Mouse (Mus musculus) embryonic facial prominence, embryonic 12.5 days (tissue): Measurements from ENCODE around the gene Fut2. TPM values are rescaled to one million over a fixed set of nuclear protein-coding genes. Genes with fewer than 3 reads are reported as not detected.

Experiments used
- ATAC-seq: fragments of 200-750 bp; cut with Nextera tagmentation; 2 replicates; pipeline ENCODE4 v1.8.0; 2017; ENCODE audit not compliant: insufficient number of reproducible peaks, insufficient read depth, low FRiP score, low TSS enrichment
- H3K27ac ChIP-seq: fragments of 300-500 bp; sonication (generic); 2 replicates; pipeline ENCODE4 v1.5.1; 2016; ENCODE audit warnings: mild to moderate bottlenecking
- H3K27me3 ChIP-seq: fragments of 300-500 bp; sonication (generic); 2 replicates; pipeline ENCODE4 v1.6.1; 2016; ENCODE audit warnings: mild to moderate bottlenecking, moderate library complexity
- H3K36me3 ChIP-seq: fragments of 300-500 bp; sonication (generic); 2 replicates; pipeline ENCODE4 v1.6.1; 2016; ENCODE audit warnings: mild to moderate bottlenecking
- H3K4me1 ChIP-seq: fragments of 300-500 bp; sonication (generic); 2 replicates; pipeline ENCODE4 v1.6.1; 2016
- H3K4me2 ChIP-seq: fragments of 300-500 bp; sonication (generic); replicated peaks from 2 replicates; pipeline ENCODE4 v1.6.1; 2016; ENCODE audit warnings: mild to moderate bottlenecking, moderate library complexity
- H3K4me3 ChIP-seq: fragments of 300-500 bp; sonication (generic); 2 replicates; pipeline ENCODE4 v1.5.1; 2016; ENCODE audit warnings: mild to moderate bottlenecking
- H3K9ac ChIP-seq: fragments of 300-500 bp; sonication (generic); 2 replicates; pipeline ENCODE4 v1.6.1; 2016; ENCODE audit warnings: mild to moderate bottlenecking, moderate library complexity
- H3K9me3 ChIP-seq: fragments of 300-500 bp; sonication (generic); 2 replicates; pipeline ENCODE4 v1.6.1; 2016; ENCODE audit warnings: mild to moderate bottlenecking, moderate library complexity
- WGBS: fragments of 180-500 bp; shearing (Covaris S2); methylation state at CpG from one replicate; pipeline ENCODE4 v1.1.7; 2016; 5-methylcytosine and 5-hydroxymethylcytosine counted together
- polyA plus RNA-seq: library from polyadenylated mRNA; unstranded; fragments of >200 nt; fragmentation: Nextera tagmentation; extraction: Ambion mirVana; gene quantifications from 2 replicates; pipeline ENCODE4 v1.2.1, GENCODE M21; 2016

Gene Fut2
- polyA plus RNA-seq, 1 experiment from 2014 or later: 0.51 TPM

DNA sequence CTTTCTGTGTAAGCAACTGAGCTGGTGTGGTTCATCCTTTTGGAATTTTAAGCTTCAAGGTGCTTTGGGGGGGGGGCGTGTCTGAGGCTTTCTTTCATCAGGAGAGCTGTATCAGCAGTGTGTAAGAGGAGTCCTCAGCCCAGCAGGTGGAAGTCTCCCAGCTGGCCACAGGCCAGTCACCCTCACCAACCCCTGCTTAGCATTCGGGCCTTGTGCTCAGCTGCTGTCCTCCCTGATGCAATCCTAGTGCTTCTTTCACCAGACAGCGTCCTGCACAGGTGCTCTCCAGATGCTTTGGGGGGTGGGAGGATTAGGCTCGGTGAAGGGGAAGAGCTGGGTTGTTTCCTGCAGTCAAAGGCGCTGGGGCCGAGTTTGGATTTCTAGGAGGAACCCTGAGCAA is 49.9 kb downstream of the Fut2 start:
- Histone ChIP-seq H3K36me3 (no peaks in the 10 kb centered on the region), H3K9ac (no peak overlapping the region), H3K27ac (peak overlapping the region; percentile 57; the same call in 1 of the 2 replicates), H3K27me3 (peaks cover 48% of the 10 kb centered on the region), H3K4me3 (no peak overlapping the region), H3K9me3 (no peaks in the 10 kb centered on the region), H3K4me2 (no peak overlapping the region), H3K4me1 (peaks cover 16% of the 10 kb centered on the region)
- WGBS: 7% methylated on average over 6 of the region's 6 CpGs
- peak; percentile 72 for ATAC-seq

DNA sequence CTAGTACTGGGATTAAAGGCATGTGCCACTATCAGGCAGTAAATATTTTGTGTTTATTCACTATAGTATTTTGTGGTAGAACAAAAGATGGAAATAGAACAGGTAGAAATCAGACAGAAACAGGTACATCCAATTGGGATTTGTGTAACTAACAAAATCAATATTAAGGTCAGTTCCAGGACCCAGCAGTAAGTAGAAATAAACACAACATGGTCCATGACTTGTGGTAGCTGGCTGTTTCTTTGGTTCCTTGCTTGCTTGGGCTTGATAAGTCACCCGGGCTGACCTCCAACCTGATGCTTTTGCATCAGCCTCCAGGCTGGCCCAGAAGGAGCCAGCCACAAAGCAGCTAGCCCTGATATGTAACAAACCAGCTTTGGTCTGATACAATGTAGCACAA is 56.7 kb downstream of the Fut2 start:
- 76% methylated on average over 1 of the region's 1 CpGs for WGBS
- Histone ChIP-seq H3K36me3 (no peaks in the 10 kb centered on the region), H3K9me3 (no peaks in the 10 kb centered on the region), H3K27me3 (no peaks in the 10 kb centered on the region), H3K9ac (no peak overlapping the region), H3K27ac (no peak overlapping the region), H3K4me1 (no peaks in the 10 kb centered on the region), H3K4me2 (no peak overlapping the region), H3K4me3 (no peak overlapping the region)
- no peak for ATAC-seq

DNA sequence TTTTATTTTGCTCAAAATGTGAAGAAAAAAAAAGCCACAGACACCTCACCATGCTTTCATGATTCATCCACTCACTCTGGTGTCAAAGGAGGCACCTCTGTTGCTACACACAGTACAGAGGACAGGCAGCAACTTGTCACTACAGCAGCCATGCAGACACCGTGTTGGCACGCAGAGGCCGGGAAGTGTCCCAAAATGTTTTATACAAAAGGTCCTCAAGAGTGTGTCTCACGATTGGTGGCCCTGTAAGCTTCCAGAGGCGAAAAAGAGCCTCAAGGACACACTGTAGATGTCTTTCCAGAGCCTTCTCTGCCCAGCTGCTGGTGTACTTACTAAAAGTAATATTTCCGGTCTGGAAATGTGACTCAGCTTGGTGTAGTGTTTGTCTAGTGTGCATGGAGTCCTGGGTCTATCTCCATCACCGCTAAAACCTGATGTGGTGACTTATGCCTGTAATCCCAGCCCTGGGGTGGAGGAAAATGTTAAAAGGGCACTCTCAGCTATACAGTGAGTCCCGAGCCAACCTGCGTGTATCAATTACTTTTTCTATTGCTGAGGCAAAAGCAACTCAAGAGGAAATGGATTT is 60.4 kb downstream of the Fut2 start:
- H3K27me3 ChIP-seq: no peaks in the 10 kb centered on the region
- H3K4me1 ChIP-seq: no peaks in the 10 kb centered on the region
- no peaks in the 10 kb centered on the region for H3K36me3 ChIP-seq
- no peak overlapping the region for H3K9ac ChIP-seq
- no peaks in the 10 kb centered on the region for H3K9me3 ChIP-seq
- no peak for ATAC-seq
- H3K4me3 ChIP-seq: no peak overlapping the region
- no peak overlapping the region for H3K4me2 ChIP-seq
- no peak overlapping the region for H3K27ac ChIP-seq
- 74% methylated on average over 9 of the region's 9 CpGs for WGBS

DNA sequence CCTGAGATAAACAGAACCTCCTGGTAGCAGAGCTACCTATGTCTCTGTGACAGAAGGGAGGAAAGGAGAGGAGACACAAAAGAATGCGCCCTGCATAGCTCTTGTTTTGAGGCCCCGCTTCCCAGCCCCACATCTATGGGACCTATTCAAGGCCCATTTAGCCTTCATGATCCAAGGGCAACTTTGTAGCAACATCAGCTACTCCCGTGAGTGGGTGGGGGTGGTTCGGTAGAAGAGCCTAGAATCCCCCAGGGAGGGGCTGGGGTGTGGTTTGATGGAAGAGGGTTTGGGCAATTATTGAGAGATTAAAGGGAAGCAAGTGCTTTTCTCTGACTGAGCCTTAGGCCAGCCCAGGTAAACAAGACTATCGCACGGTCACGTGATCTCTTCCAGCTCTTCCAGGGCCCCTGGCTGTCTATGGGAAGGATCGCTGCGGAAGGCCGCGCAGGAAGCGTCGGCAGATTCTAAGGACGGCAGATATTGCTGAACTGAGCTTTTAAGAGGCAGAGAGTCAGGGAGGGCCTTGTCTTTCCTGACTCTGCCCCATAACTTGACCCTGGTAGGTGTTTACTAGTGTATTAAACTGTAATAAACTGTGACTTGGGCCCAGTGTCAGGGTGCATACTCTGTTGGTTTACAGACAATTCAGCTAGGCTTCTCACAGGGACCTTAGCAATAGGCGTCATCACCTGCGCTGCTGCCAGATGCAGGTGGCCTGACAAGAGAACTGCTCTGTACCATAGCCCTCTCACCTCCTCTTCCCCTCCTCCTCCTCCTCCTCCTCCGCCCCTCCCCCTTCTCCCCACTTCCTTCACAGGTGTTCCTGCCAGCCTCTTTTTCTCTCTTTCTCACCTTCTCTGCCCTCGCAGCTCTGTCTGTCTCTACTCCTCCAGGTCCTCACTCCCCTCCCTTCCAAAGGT is 67.0 kb downstream of the Fut2 start:
- no peak overlapping the region for H3K9ac ChIP-seq
- 45% methylated on average over 18 of the region's 18 CpGs for WGBS
- ATAC-seq: no peak
- no peak overlapping the region for H3K4me2 ChIP-seq
- no peaks in the 10 kb centered on the region for H3K36me3 ChIP-seq
- H3K9me3 ChIP-seq: no peaks in the 10 kb centered on the region
- no peaks in the 10 kb centered on the region for H3K27me3 ChIP-seq
- no peak overlapping the region for H3K4me3 ChIP-seq
- H3K4me1 ChIP-seq: no peaks in the 10 kb centered on the region
- H3K27ac ChIP-seq: no peak overlapping the region

Other genes starting within 250 kb of the Fut2 start
- 0.33 and 0.71 TPM in 2 replicates for gene Lhb, start 245.6 kb downstream of the Fut2 start, polyA plus RNA-seq
- gene Gys1, start 231.6 kb downstream of the Fut2 start, polyA plus RNA-seq: 43.2 and 45.4 TPM in 2 replicates
- 149 and 151 TPM in 2 replicates for gene Ruvbl2, start 228.3 kb downstream of the Fut2 start, polyA plus RNA-seq
- 5,211 and 5,392 TPM in 2 replicates for gene Ftl1, start 206.5 kb downstream of the Fut2 start, polyA plus RNA-seq
- gene Bax, start 199.5 kb downstream of the Fut2 start, polyA plus RNA-seq: 220 and 224 TPM in 2 replicates
- gene Tulp2, start 184.5 kb downstream of the Fut2 start, polyA plus RNA-seq: 0.92 and 1.2 TPM in 2 replicates
- not detected in 2 replicates for gene Gm45808, start 179.6 kb downstream of the Fut2 start, polyA plus RNA-seq
- gene Dhdh, start 177.6 kb downstream of the Fut2 start, polyA plus RNA-seq: 3.0 and 3.7 TPM in 2 replicates
- 161 and 172 TPM in 2 replicates for gene Nucb1, start 156.0 kb downstream of the Fut2 start, polyA plus RNA-seq
- gene Ppp1r15a, start 140.1 kb downstream of the Fut2 start, polyA plus RNA-seq: 24.1 and 25.6 TPM in 2 replicates
- gene Plekha4, start 140.1 kb downstream of the Fut2 start, polyA plus RNA-seq: 3.0 and 3.2 TPM in 2 replicates
- gene Hsd17b14, start 111.5 kb downstream of the Fut2 start, polyA plus RNA-seq: 0.56 and 1.5 TPM in 2 replicates
- 49.9 and 59.3 TPM in 2 replicates for gene Bcat2, start 96.2 kb downstream of the Fut2 start, polyA plus RNA-seq
- 0.17 TPM in 1 of 2 replicates, not detected in the other for gene Fgf21, start 50.9 kb downstream of the Fut2 start, polyA plus RNA-seq
- 0.56 and 0.61 TPM in 2 replicates for gene Fut1, start 49.1 kb downstream of the Fut2 start, polyA plus RNA-seq
- gene Izumo1, start 44.6 kb downstream of the Fut2 start, polyA plus RNA-seq: 0.10 and 0.23 TPM in 2 replicates
- gene Rasip1, start 38.9 kb downstream of the Fut2 start, polyA plus RNA-seq: 16.4 and 16.8 TPM in 2 replicates
- 4.0 and 5.4 TPM in 2 replicates for gene Mamstr, start 26.4 kb downstream of the Fut2 start, polyA plus RNA-seq
- gene Ntn5, start 17.6 kb upstream of the Fut2 start, polyA plus RNA-seq: 0.67 and 0.73 TPM in 2 replicates
- gene Sec1, start 28.0 kb upstream of the Fut2 start, polyA plus RNA-seq: 2.9 and 3.1 TPM in 2 replicates
- gene Car11, start 33.4 kb upstream of the Fut2 start, polyA plus RNA-seq: 11.5 and 14.1 TPM in 2 replicates
- gene Dbp, start 38.7 kb upstream of the Fut2 start, polyA plus RNA-seq: 6.9 and 11.5 TPM in 2 replicates
- 926 and 973 TPM in 2 replicates for gene Rpl18, start 49.1 kb upstream of the Fut2 start, polyA plus RNA-seq
- 34.7 and 35.3 TPM in 2 replicates for gene Sphk2, start 51.6 kb upstream of the Fut2 start, polyA plus RNA-seq
- gene Fam83e, start 54.8 kb upstream of the Fut2 start, polyA plus RNA-seq: 1.3 TPM in 2 replicates
- not detected in 2 replicates for gene Spaca4, start 59.4 kb upstream of the Fut2 start, polyA plus RNA-seq
- 3.3 and 5.2 TPM in 2 replicates for gene Lmtk3, start 117.3 kb upstream of the Fut2 start, polyA plus RNA-seq
- 1.6 and 2.5 TPM in 2 replicates for gene Sult2b1, start 118.3 kb upstream of the Fut2 start, polyA plus RNA-seq
- 173 and 176 TPM in 2 replicates for gene Cyth2, start 148.2 kb upstream of the Fut2 start, polyA plus RNA-seq
- gene Kcnj14, start 158.4 kb upstream of the Fut2 start, polyA plus RNA-seq: 2.4 and 2.5 TPM in 2 replicates
- gene Grwd1, start 164.6 kb upstream of the Fut2 start, polyA plus RNA-seq: 75.6 and 76.3 TPM in 2 replicates
- 53.6 and 66.3 TPM in 2 replicates for gene Kdelr1, start 206.4 kb upstream of the Fut2 start, polyA plus RNA-seq
- gene Grin2d, start 212.0 kb upstream of the Fut2 start, polyA plus RNA-seq: 0.56 and 0.64 TPM in 2 replicates
- 0.33 and 0.82 TPM in 2 replicates for gene Syngr4, start 230.3 kb upstream of the Fut2 start, polyA plus RNA-seq
- 5.7 and 6.5 TPM in 2 replicates for gene Tmem143, start 230.5 kb upstream of the Fut2 start, polyA plus RNA-seq